Mouse (Mus musculus) heart, adult 2 months (tissue): Measurements from ENCODE around the gene Plb1.

Experiments used
- CTCF ChIP-seq: fragments of 200-600 bp; IDR thresholded peaks from 2 replicates; pipeline ENCODE4 v1.8.1; 2022; ENCODE audit warnings: antibody characterized with exemption, mild to moderate bottlenecking, moderate library complexity
- POLR2A ChIP-seq: fragments of 200-500 bp; IDR thresholded peaks from 2 replicates; pipeline ENCODE4 v1.6.1; 2011; ENCODE audit warnings: mild to moderate bottlenecking, low read depth, low read length, control low read depth; ENCODE audit not compliant: insufficient read depth

DNA sequence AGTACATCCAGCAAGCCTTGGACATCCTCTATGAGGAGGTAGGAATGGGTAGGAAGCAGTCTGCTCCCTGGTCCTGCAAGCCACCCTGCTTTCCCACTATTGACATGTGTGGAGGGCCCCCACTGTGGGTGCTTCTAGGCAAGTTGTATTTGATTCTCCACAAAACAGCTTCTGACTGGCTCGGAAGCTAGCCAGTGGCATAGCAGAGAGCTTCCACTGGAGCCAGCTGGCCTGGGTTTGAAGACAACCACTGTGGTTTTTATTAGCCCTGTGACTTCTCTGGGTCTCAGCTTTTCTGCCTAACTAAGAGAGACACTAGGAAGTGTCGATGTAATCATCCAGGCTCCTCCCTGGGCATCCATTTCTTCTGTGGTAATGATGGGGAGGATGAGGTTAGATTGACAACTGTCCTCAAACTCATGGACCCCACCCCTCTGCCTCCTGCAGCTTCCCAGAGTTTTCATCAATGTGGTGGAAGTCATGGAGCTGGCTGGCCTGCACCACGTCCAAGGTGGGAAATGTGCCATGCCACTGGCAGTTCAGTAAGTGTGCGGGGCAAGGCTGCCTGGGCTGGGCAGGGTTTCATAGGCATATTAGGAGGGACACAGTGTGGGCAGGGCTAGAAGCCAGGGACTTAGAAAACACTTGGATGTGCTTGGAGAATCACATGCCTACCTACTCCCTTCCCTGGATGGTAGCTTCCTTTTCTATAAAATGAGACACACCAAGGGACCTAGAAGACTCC is 119.4 kb downstream of the Plb1 start:
- no peak for TF ChIP-seq POLR2A
- TF ChIP-seq CTCF = no peak
